Mouse (Mus musculus) midbrain, embryonic 12.5 days (tissue): Measurements from ENCODE around the gene Lhx3. TPM values are rescaled to one million over a fixed set of nuclear protein-coding genes. Genes with fewer than 3 reads are reported as not detected.
A peak's percentile ranks its signal among the peaks of the same experiment; 100 is the strongest.

Experiments
- ATAC-seq: fragments of 200-750 bp; cut with Nextera tagmentation; 2 replicates; pipeline ENCODE4 v1.8.0; 2017; ENCODE audit warnings: low read depth, moderate TSS enrichment, moderate library complexity; ENCODE audit not compliant: low FRiP score
- H3K27ac ChIP-seq: fragments of 300-500 bp; sonication (generic); replicated peaks from 2 replicates; pipeline ENCODE4 v1.5.1; 2016; ENCODE audit warnings: mild to moderate bottlenecking
- H3K27me3 ChIP-seq: fragments of 300-500 bp; sonication (generic); 2 replicates; pipeline ENCODE4 v1.6.1; 2016; ENCODE audit warnings: mild to moderate bottlenecking
- H3K36me3 ChIP-seq: fragments of 300-500 bp; sonication (generic); 2 replicates; pipeline ENCODE4 v1.6.1; 2016
- H3K4me1 ChIP-seq: fragments of 300-500 bp; sonication (generic); 2 replicates; pipeline ENCODE4 v1.6.1; 2016
- H3K4me2 ChIP-seq: fragments of 300-500 bp; sonication (generic); replicated peaks from 2 replicates; pipeline ENCODE4 v1.6.1; 2016; ENCODE audit warnings: mild to moderate bottlenecking, moderate library complexity
- H3K4me3 ChIP-seq: fragments of 300-500 bp; sonication (generic); 2 replicates; pipeline ENCODE4 v1.5.1; 2016; ENCODE audit warnings: mild to moderate bottlenecking
- H3K9ac ChIP-seq: fragments of 300-500 bp; sonication (generic); replicated peaks from 2 replicates; pipeline ENCODE4 v1.6.1; 2016; ENCODE audit warnings: mild to moderate bottlenecking, moderate library complexity
- H3K9me3 ChIP-seq: fragments of 300-500 bp; sonication (generic); 2 replicates; pipeline ENCODE4 v1.6.1; 2016; ENCODE audit warnings: mild to moderate bottlenecking
- WGBS: fragments of 180-500 bp; shearing (Covaris S2); methylation state at CpG from one replicate; pipeline ENCODE4 v1.1.7; 2016; 5-methylcytosine and 5-hydroxymethylcytosine counted together
- polyA plus RNA-seq: library from polyadenylated mRNA; unstranded; fragments of >200 nt; fragmentation: Nextera tagmentation; extraction: Ambion mirVana; gene quantifications from 2 replicates; pipeline ENCODE4 v1.2.1, GENCODE M21; 2016

Lhx3 gene
- polyA plus RNA-seq: 0.10 and 0.13 TPM in 2 replicates

GRCm38 (mm10) chr2:26208126-26208789 lies at the start of gene Lhx3:
Lhx3 (minus strand) TSS chr2:26208289.
- Histone ChIP-seq H3K36me3 (peaks cover 39% of the 10 kb centered on the region), H3K27ac (0 out of 2 replicates have a peak within 1 kb of the TSS, but pooled peaks have one; percentile 15), H3K9me3 (no peaks in the 10 kb centered on the region), H3K4me2 (no peak within 1 kb of the TSS), H3K27me3 (peaks cover 56% of the 10 kb centered on the region), H3K4me1 (peaks cover 28% of the 10 kb centered on the region), H3K9ac (no peak within 1 kb of the TSS), H3K4me3 (no peak within 1 kb of the TSS)
- ATAC-seq: peak; percentile 34; the same call in 1 of the 2 replicates
- 6% methylated on average over 19 of the region's 19 CpGs for WGBS

- no peaks in the 10 kb centered on the region for H3K27me3 ChIP-seq
- no peak overlapping the region for H3K4me2 ChIP-seq
- no peaks in the 10 kb centered on the region for H3K36me3 ChIP-seq
- H3K9me3 ChIP-seq: no peaks in the 10 kb centered on the region
- no peak overlapping the region for H3K9ac ChIP-seq
- H3K4me3 ChIP-seq: no peak overlapping the region
- H3K4me1 ChIP-seq: no peaks in the 10 kb centered on the region
- ATAC-seq: no peak
- no peak overlapping the region for H3K27ac ChIP-seq
- 84% methylated on average over 16 of the region's 16 CpGs for WGBS
Observed at GRCm38 (mm10) chr2:26257315-26258096, 49.4 kb upstream of the Lhx3 start.

- H3K9me3 ChIP-seq: no peaks in the 10 kb centered on the region
- H3K9ac ChIP-seq: no peak overlapping the region
- no peak overlapping the region for H3K4me2 ChIP-seq
- no peaks in the 10 kb centered on the region for H3K4me1 ChIP-seq
- H3K36me3 ChIP-seq: no peaks in the 10 kb centered on the region
- no peaks in the 10 kb centered on the region for H3K27me3 ChIP-seq
- no peak overlapping the region for H3K27ac ChIP-seq
- WGBS: 74% methylated on average over 4 of the region's 4 CpGs
- H3K4me3 ChIP-seq: no peak overlapping the region
- no peak for ATAC-seq
Observed at GRCm38 (mm10) chr2:26254816-26255215, 46.7 kb upstream of the Lhx3 start.

GRCm38 (mm10) chr2:26252514-26253206 lies 44.6 kb upstream of the Lhx3 start:
- WGBS: 72% methylated on average over 8 of the region's 8 CpGs
- Histone ChIP-seq H3K9me3 (no peaks in the 10 kb centered on the region), H3K4me1 (no peaks in the 10 kb centered on the region), H3K36me3 (no peaks in the 10 kb centered on the region), H3K4me2 (no peak overlapping the region), H3K27ac (no peak overlapping the region), H3K27me3 (no peaks in the 10 kb centered on the region), H3K9ac (no peak overlapping the region), H3K4me3 (no peak overlapping the region)
- no peak for ATAC-seq

GRCm38 (mm10) chr2:26247531-26247930 lies 39.4 kb upstream of the Lhx3 start:
- no peak overlapping the region for H3K27ac ChIP-seq
- H3K36me3 ChIP-seq: no peaks in the 10 kb centered on the region
- no peak overlapping the region for H3K4me3 ChIP-seq
- no peaks in the 10 kb centered on the region for H3K4me1 ChIP-seq
- 68% methylated on average over 3 of the region's 3 CpGs for WGBS
- ATAC-seq: no peak
- no peak overlapping the region for H3K4me2 ChIP-seq
- no peaks in the 10 kb centered on the region for H3K27me3 ChIP-seq
- H3K9ac ChIP-seq: no peak overlapping the region
- no peaks in the 10 kb centered on the region for H3K9me3 ChIP-seq

GRCm38 (mm10) chr2:26240841-26241240 lies 32.8 kb upstream of the Lhx3 start:
- H3K36me3 ChIP-seq: no peaks in the 10 kb centered on the region
- 69% methylated on average over 3 of the region's 3 CpGs for WGBS
- no peak overlapping the region for H3K4me2 ChIP-seq
- ATAC-seq: no peak
- H3K27ac ChIP-seq: no peak overlapping the region
- H3K4me3 ChIP-seq: no peak overlapping the region
- H3K4me1 ChIP-seq: peaks cover 9% of the 10 kb centered on the region
- peaks cover 5% of the 10 kb centered on the region; the same call in 1 of the 2 replicates for H3K27me3 ChIP-seq
- H3K9ac ChIP-seq: no peak overlapping the region
- H3K9me3 ChIP-seq: no peaks in the 10 kb centered on the region

GRCm38 (mm10) chr2:26240330-26240729 lies 32.2 kb upstream of the Lhx3 start:
- no peak overlapping the region; the same call in 1 of the 2 replicates for H3K9ac ChIP-seq
- peaks cover 12% of the 10 kb centered on the region for H3K4me1 ChIP-seq
- no peaks in the 10 kb centered on the region for H3K36me3 ChIP-seq
- H3K27ac ChIP-seq: no peak overlapping the region
- WGBS: 73% methylated on average over 9 of the region's 9 CpGs
- ATAC-seq: no peak
- peaks cover 5% of the 10 kb centered on the region; the same call in 1 of the 2 replicates for H3K27me3 ChIP-seq
- H3K4me3 ChIP-seq: no peak overlapping the region
- H3K4me2 ChIP-seq: no peak overlapping the region
- H3K9me3 ChIP-seq: no peaks in the 10 kb centered on the region

GRCm38 (mm10) chr2:26237290-26237782 lies 29.2 kb upstream of the Lhx3 start, which contains the start of gene Qsox2:
Qsox2 (minus strand) TSS chr2:26237525.
- Histone ChIP-seq H3K27me3 (peaks cover 5% of the 10 kb centered on the region; the same call in 1 of the 2 replicates), H3K4me1 (peaks cover 18% of the 10 kb centered on the region), H3K27ac (peak within 1 kb of the TSS; percentile 65), H3K4me2 (peak within 1 kb of the TSS; percentile 85), H3K36me3 (no peaks in the 10 kb centered on the region), H3K4me3 (peak within 1 kb of the TSS; percentile 93), H3K9me3 (no peaks in the 10 kb centered on the region), H3K9ac (peak within 1 kb of the TSS; percentile 91)
- peak; percentile 88 for ATAC-seq
- WGBS: under 1% methylated on average over 30 of the region's 36 CpGs

GRCm38 (mm10) chr2:26236681-26237289 lies 28.7 kb upstream of the Lhx3 start:
- peak overlapping the region; percentile 65 for H3K27ac ChIP-seq
- WGBS: under 1% methylated on average over 51 of the region's 51 CpGs
- peak; percentile 72; the same call in 1 of the 2 replicates for ATAC-seq

GRCm38 (mm10) chr2:26234771-26235170 lies 26.7 kb upstream of the Lhx3 start:
- ATAC-seq: no peak
- H3K9ac ChIP-seq: no peak overlapping the region
- H3K36me3 ChIP-seq: no peaks in the 10 kb centered on the region

More at GRCm38 (mm10) chr2:26236681-26237289, 28.7 kb upstream of the Lhx3 start:
- H3K27me3 ChIP-seq: peaks cover 5% of the 10 kb centered on the region; the same call in 1 of the 2 replicates
- peak overlapping the region; percentile 91 for H3K9ac ChIP-seq
- peak overlapping the region; percentile 93 for H3K4me3 ChIP-seq
- no peaks in the 10 kb centered on the region for H3K9me3 ChIP-seq
- H3K4me1 ChIP-seq: peaks cover 18% of the 10 kb centered on the region
- no peaks in the 10 kb centered on the region for H3K36me3 ChIP-seq
- peak overlapping the region; percentile 85 for H3K4me2 ChIP-seq

GRCm38 (mm10) chr2:26234253-26234652 lies 26.2 kb upstream of the Lhx3 start:
- no peak overlapping the region for H3K4me2 ChIP-seq
- 86% methylated on average over 5 of the region's 5 CpGs for WGBS
- no peak overlapping the region for H3K4me3 ChIP-seq
- no peaks in the 10 kb centered on the region for H3K27me3 ChIP-seq
- ATAC-seq: no peak
- no peaks in the 10 kb centered on the region for H3K36me3 ChIP-seq
- peaks cover 18% of the 10 kb centered on the region for H3K4me1 ChIP-seq
- H3K9me3 ChIP-seq: no peaks in the 10 kb centered on the region
- no peak overlapping the region for H3K9ac ChIP-seq
- no peak overlapping the region for H3K27ac ChIP-seq

More at GRCm38 (mm10) chr2:26234771-26235170, 26.7 kb upstream of the Lhx3 start:
- no peak overlapping the region for H3K27ac ChIP-seq
- 81% methylated on average over 2 of the region's 2 CpGs for WGBS
- no peak overlapping the region for H3K4me2 ChIP-seq
- H3K4me3 ChIP-seq: no peak overlapping the region
- no peaks in the 10 kb centered on the region for H3K9me3 ChIP-seq
- peaks cover 3% of the 10 kb centered on the region; the same call in 1 of the 2 replicates for H3K27me3 ChIP-seq
- H3K4me1 ChIP-seq: peaks cover 18% of the 10 kb centered on the region
